Mouse (Mus musculus): Measurements from ENCODE around the gene Tspan9. TPM values are rescaled to one million over a fixed set of nuclear protein-coding genes. Genes with fewer than 3 reads are reported as not detected.

The Tspan9 gene
- polyA plus RNA-seq, 1 experiment, result 107 TPM

GRCm38 (mm10) chr6:128104712-128105324 is 38.6 kb downstream of the Tspan9 start:
- peaks cover 63% of the 10 kb centered on the region for H3K4me1 ChIP-seq (ENCODE audit: control insufficient read depth, insufficient read depth, low read length)
- WGBS, result 15% methylated on average over 7 of the region's 7 CpGs
- H3K4me3 ChIP-seq (ENCODE audit: insufficient read depth, low read depth, low read length), result no peak overlapping the region
- DNase-seq, result peak; percentile 89
- H3K27me3 ChIP-seq (replicated peaks; ENCODE audit: control insufficient read depth, insufficient read depth, low read length), result no peaks in the 10 kb centered on the region
- no peaks in the 10 kb centered on the region for H3K36me3 ChIP-seq (ENCODE audit: control insufficient read depth, insufficient read depth, low read length)
- TF ChIP-seq POLR2A (IDR thresholded peaks at IDR 0.05; ENCODE audit: low read depth, low read length) (no peak), CTCF (conservative IDR thresholded peaks at IDR 0.05; ENCODE audit: insufficient read depth, insufficient read length, low read depth, low read length) (no peak)
- H3K27ac ChIP-seq (ENCODE audit: insufficient read depth, low read depth, low read length), result peak overlapping the region; percentile 79

GRCm38 (mm10) chr6:128103874-128104273 is 39.5 kb downstream of the Tspan9 start:
- H3K4me3 ChIP-seq (ENCODE audit: insufficient read depth, low read depth, low read length), result no peak overlapping the region
- H3K36me3 ChIP-seq (ENCODE audit: control insufficient read depth, insufficient read depth, low read length), result no peaks in the 10 kb centered on the region
- H3K27me3 ChIP-seq (replicated peaks; ENCODE audit: control insufficient read depth, insufficient read depth, low read length), result no peaks in the 10 kb centered on the region
- no peak for DNase-seq
- TF ChIP-seq POLR2A (IDR thresholded peaks at IDR 0.05; ENCODE audit: low read depth, low read length) (no peak), CTCF (conservative IDR thresholded peaks at IDR 0.05; ENCODE audit: insufficient read depth, insufficient read length, low read depth, low read length) (no peak)
- 49% methylated on average over 5 of the region's 5 CpGs for WGBS
- peaks cover 64% of the 10 kb centered on the region for H3K4me1 ChIP-seq (ENCODE audit: control insufficient read depth, insufficient read depth, low read length)
- H3K27ac ChIP-seq (ENCODE audit: insufficient read depth, low read depth, low read length), result peak overlapping the region; percentile 79

GRCm38 (mm10) chr6:128102296-128102999 is 40.9 kb downstream of the Tspan9 start:
- 26% methylated on average over 6 of the region's 6 CpGs for WGBS
- TF ChIP-seq POLR2A (IDR thresholded peaks at IDR 0.05; ENCODE audit: low read depth, low read length) (no peak), CTCF (conservative IDR thresholded peaks at IDR 0.05; ENCODE audit: insufficient read depth, insufficient read length, low read depth, low read length) (no peak)
- Histone ChIP-seq H3K27ac (ENCODE audit: insufficient read depth, low read depth, low read length) (peak overlapping the region; percentile 53), H3K27me3 (replicated peaks; ENCODE audit: control insufficient read depth, insufficient read depth, low read length) (no peaks in the 10 kb centered on the region), H3K4me1 (ENCODE audit: control insufficient read depth, insufficient read depth, low read length) (peaks cover 56% of the 10 kb centered on the region), H3K4me3 (ENCODE audit: insufficient read depth, low read depth, low read length) (no peak overlapping the region), H3K36me3 (ENCODE audit: control insufficient read depth, insufficient read depth, low read length) (no peaks in the 10 kb centered on the region)
- peak; percentile 94 for DNase-seq

- TF ChIP-seq CTCF (conservative IDR thresholded peaks at IDR 0.05; ENCODE audit: insufficient read depth, insufficient read length, low read depth, low read length) (peak; percentile 48), POLR2A (IDR thresholded peaks at IDR 0.05; ENCODE audit: low read depth, low read length) (no peak)
- Histone ChIP-seq H3K27me3 (replicated peaks; ENCODE audit: control insufficient read depth, insufficient read depth, low read length) (no peaks in the 10 kb centered on the region), H3K4me1 (ENCODE audit: control insufficient read depth, insufficient read depth, low read length) (peaks cover 42% of the 10 kb centered on the region), H3K36me3 (ENCODE audit: control insufficient read depth, insufficient read depth, low read length) (no peaks in the 10 kb centered on the region), H3K4me3 (ENCODE audit: insufficient read depth, low read depth, low read length) (no peak overlapping the region), H3K27ac (ENCODE audit: insufficient read depth, low read depth, low read length) (no peak overlapping the region)
- 86% methylated on average over 5 of the region's 5 CpGs for WGBS
- no peak for DNase-seq
Observed at GRCm38 (mm10) chr6:128099871-128100270, 43.5 kb downstream of the Tspan9 start.

GRCm38 (mm10) chr6:128099190-128099589 is 44.2 kb downstream of the Tspan9 start:
- peaks cover 39% of the 10 kb centered on the region for H3K4me1 ChIP-seq (ENCODE audit: control insufficient read depth, insufficient read depth, low read length)
- H3K27ac ChIP-seq (ENCODE audit: insufficient read depth, low read depth, low read length), result peak overlapping the region; percentile 9; the same call in 1 of the 2 replicates
- no peaks in the 10 kb centered on the region for H3K36me3 ChIP-seq (ENCODE audit: control insufficient read depth, insufficient read depth, low read length)
- H3K27me3 ChIP-seq (replicated peaks; ENCODE audit: control insufficient read depth, insufficient read depth, low read length), result no peaks in the 10 kb centered on the region
- 35% methylated on average over 9 of the region's 9 CpGs for WGBS
- peak; percentile 68 for DNase-seq
- no peak overlapping the region for H3K4me3 ChIP-seq (ENCODE audit: insufficient read depth, low read depth, low read length)
- TF ChIP-seq POLR2A (IDR thresholded peaks at IDR 0.05; ENCODE audit: low read depth, low read length), result no peak

GRCm38 (mm10) chr6:128096521-128096920 is 46.9 kb downstream of the Tspan9 start:
- no peak for DNase-seq
- no peaks in the 10 kb centered on the region for H3K27me3 ChIP-seq (replicated peaks; ENCODE audit: control insufficient read depth, insufficient read depth, low read length)
- TF ChIP-seq CTCF (conservative IDR thresholded peaks at IDR 0.05; ENCODE audit: insufficient read depth, insufficient read length, low read depth, low read length) (no peak), POLR2A (IDR thresholded peaks at IDR 0.05; ENCODE audit: low read depth, low read length) (no peak)
- H3K27ac ChIP-seq (ENCODE audit: insufficient read depth, low read depth, low read length), result no peak overlapping the region
- H3K4me1 ChIP-seq (ENCODE audit: control insufficient read depth, insufficient read depth, low read length), result peaks cover 27% of the 10 kb centered on the region
- H3K4me3 ChIP-seq (ENCODE audit: insufficient read depth, low read depth, low read length), result no peak overlapping the region
- H3K36me3 ChIP-seq (ENCODE audit: control insufficient read depth, insufficient read depth, low read length), result no peaks in the 10 kb centered on the region
- WGBS, result 78% methylated on average over 7 of the region's 7 CpGs

- no peak overlapping the region for H3K27ac ChIP-seq (ENCODE audit: insufficient read depth, low read depth, low read length)
- 47% methylated on average over 8 of the region's 8 CpGs for WGBS
- TF ChIP-seq POLR2A (IDR thresholded peaks at IDR 0.05; ENCODE audit: low read depth, low read length) (no peak), CTCF (conservative IDR thresholded peaks at IDR 0.05; ENCODE audit: insufficient read depth, insufficient read length, low read depth, low read length) (no peak)
- peaks cover 32% of the 10 kb centered on the region for H3K4me1 ChIP-seq (ENCODE audit: control insufficient read depth, insufficient read depth, low read length)
- no peaks in the 10 kb centered on the region for H3K36me3 ChIP-seq (ENCODE audit: control insufficient read depth, insufficient read depth, low read length)
- peak; percentile 44 for DNase-seq
- no peaks in the 10 kb centered on the region for H3K27me3 ChIP-seq (replicated peaks; ENCODE audit: control insufficient read depth, insufficient read depth, low read length)
- no peak overlapping the region for H3K4me3 ChIP-seq (ENCODE audit: insufficient read depth, low read depth, low read length)
Observed at GRCm38 (mm10) chr6:128095906-128096305, 47.5 kb downstream of the Tspan9 start.

All from kidney, adult 2 months (tissue).